Comparison of ENCODE assay signal across 17 mouse cellular contexts in genomic region chr5:134613727-134614126, GRCm38 (mm10). TPM values are rescaled to one million over a fixed set of nuclear protein-coding genes. Genes with fewer than 3 reads are reported as not detected.
A peak's percentile ranks its signal among the peaks of the same experiment; 100 is the strongest.
DNase-seq lines count a peak whose midpoint lies in the region; ATAC-seq and TF ChIP-seq lines count a peak whose summit lies in the region.
"Had no signal": no experiment of that assay in that cellular context is flagged by ENCODE, and none has a peak within 500 bp of the region (broad histone marks: within the 10 kb centered on the region; RNA-seq: fewer than 3 reads in every experiment).

No protein-coding gene starts in this region.

- H3K4me2 ChIP-seq in CH12.LX (ENCODE audit: insufficient read depth, low read depth, poor library complexity, severe bottlenecking), result peak overlapping the region; percentile 83; the same call in 1 of the 2 replicates
- no peak overlapping the region for H3K4me2 ChIP-seq in midbrain, embryonic 13.5 days (replicated peaks)
- H3K4me2 ChIP-seq: limb, embryonic 15.5 days had no signal

- intact Hi-C loops in left cerebral cortex, adult 2 months (cut with DNase I), result no loop called here

- H3K4me1 ChIP-seq in CH12.LX (ENCODE audit: control insufficient read depth in 1 of 2, insufficient read depth in 2 of 2), result peaks cover 18 to 50% of the 10 kb centered on the region in 2 experiments
- 0 out of 2 replicates have a peak, but pooled peaks cover 3% of the 10 kb centered on the region for H3K4me1 ChIP-seq in midbrain, embryonic 13.5 days (replicated peaks)

- peak; percentile 89 for TF ChIP-seq POLR2A in CH12.LX (IDR thresholded peaks at IDR 0.05; ENCODE audit: low read depth, low read length)

- H3K27ac ChIP-seq in left cerebral cortex, adult 2 months, result 0 out of 2 replicates have a peak overlapping the region, but pooled peaks have one; percentile 0
- peak overlapping the region; percentile 99 for H3K27ac ChIP-seq in CH12.LX (ENCODE audit: insufficient read depth, low read depth)
- no peak overlapping the region for H3K27ac ChIP-seq in midbrain, embryonic 13.5 days
- H3K27ac ChIP-seq: kidney, postnatal 0 days; limb, embryonic 15.5 days had no signal

- H3K4me3 ChIP-seq in left cerebral cortex, adult 2 months, result no peak overlapping the region
- H3K4me3 ChIP-seq in CH12.LX (replicated peaks in 1 of 3; ENCODE audit: low read depth in 2 of 3, low read length in 2 of 3, poor library complexity in 1 of 3), result peak overlapping the region; percentile 63 to 78 (median 73)
- H3K4me3 ChIP-seq in midbrain, embryonic 13.5 days (replicated peaks), result no peak overlapping the region
- H3K4me3 ChIP-seq: erythroblast, embryonic 14.5 days; limb, embryonic 15.5 days had no signal

- H3K9ac ChIP-seq in CH12.LX (ENCODE audit: insufficient read depth, low read depth), result peak overlapping the region; percentile 84
- H3K9ac ChIP-seq in midbrain, embryonic 13.5 days (replicated peaks), result no peak overlapping the region
- H3K9ac ChIP-seq: limb, embryonic 15.5 days had no signal

- no peak; the same call in 1 of the 2 replicates for TF ChIP-seq RAD21 in CH12.LX (IDR thresholded peaks at IDR 0.05; ENCODE audit: low read depth, low read length)

- in situ Hi-C loops in CH12.LX (cut with MboI; ENCODE audit: low pct_ligation_motif_present, low pct_unique_long_range_greater_than_20kb, low sequenced_read_pairs), result loop anchor here (25.0 kb wide), 1 partner anchor 251 kb away; no protein-coding TSS in a partner anchor

- TF ChIP-seq CTCF in left cerebral cortex, adult 2 months (IDR thresholded peaks at IDR 0.05), result no peak
- no peak for TF ChIP-seq CTCF in CH12.LX (conservative IDR thresholded peaks at IDR 0.05 in 1 of 2, IDR thresholded peaks at IDR 0.05 in 1 of 2; ENCODE audit: low read depth in 2 of 2, low read length in 2 of 2)

- no peak for DNase-seq in left cerebral cortex, adult 2 months (ENCODE audit: extremely low spot score in 1 of 2, low spot score in 2 of 2)
- no peak for DNase-seq in left cerebral cortex, adult 18-20 months (ENCODE audit: low spot score in 2 of 2)
- peak; percentile 90 for DNase-seq in CH12.LX (ENCODE audit: extremely low read depth)
- no peak for DNase-seq in layer of hippocampus, adult 11-12 months (ENCODE audit: low spot score)
- DNase-seq: cerebellum, adult 9-10 months; thymus, postnatal 4 days had no signal

- peaks cover 12 to 41% of the 10 kb centered on the region in 2 experiments for H3K36me3 ChIP-seq in CH12.LX (replicated peaks in 1 of 2; ENCODE audit: control insufficient read depth in 1 of 2, insufficient read depth in 1 of 2, low read length in 1 of 2)
- peaks cover 44% of the 10 kb centered on the region for H3K36me3 ChIP-seq in midbrain, embryonic 13.5 days

- WGBS in midbrain, embryonic 13.5 days, result 89% methylated on average over 9 of the region's 9 CpGs

- H3K27me3 ChIP-seq in CH12.LX (replicated peaks), result no peaks in the 10 kb centered on the region
- no peaks in the 10 kb centered on the region for H3K27me3 ChIP-seq in midbrain, embryonic 13.5 days
- H3K27me3 ChIP-seq: limb, embryonic 15.5 days had no signal

- no peaks in the 10 kb centered on the region for H3K9me3 ChIP-seq in CH12.LX (replicated peaks; ENCODE audit: low read length)
- no peaks in the 10 kb centered on the region for H3K9me3 ChIP-seq in midbrain, embryonic 13.5 days
- H3K9me3 ChIP-seq: limb, embryonic 15.5 days had no signal

- peak; percentile 47 for ATAC-seq in granulocyte monocyte progenitor cell, adult 5-6 weeks (replicated peaks; ENCODE audit: poor library complexity, severe bottlenecking)
- ATAC-seq in neutrophil, adult 5-6 weeks (ENCODE audit: extremely low read depth, insufficient number of reproducible peaks, low FRiP score, poor library complexity, severe bottlenecking), result peak; percentile 52
- no peak for ATAC-seq in erythroblast, adult 5-6 weeks (replicated peaks; ENCODE audit: low FRiP score, poor library complexity, severe bottlenecking)
- no peak for ATAC-seq in midbrain, embryonic 13.5 days
- ATAC-seq: lung, postnatal 0 days had no signal

- peaks cover 40% of the 10 kb centered on the region for H3K79me2 ChIP-seq in CH12.LX (replicated peaks; ENCODE audit: control insufficient read depth, extremely low read depth, insufficient read depth, poor library complexity, severe bottlenecking)

- dilution Hi-C loops in CH12.LX (cut with MboI; ENCODE audit: extremely low pct_ligation_motif_present, extremely low pct_unique_long_range_greater_than_20kb, low sequenced_read_pairs), result no loop called here

- TF ChIP-seq EP300 in CH12.LX (IDR thresholded peaks at IDR 0.05; ENCODE audit: low read length), result peak; percentile 99

TF ChIP-seq in CH12.LX, 34 proteins besides CTCF, POLR2A, EP300 and RAD21 (continues in another document):
- TF ChIP-seq NRF1 (IDR thresholded peaks at IDR 0.05; ENCODE audit: low read depth, low read length) (peak; percentile 53), UBTF (IDR thresholded peaks at IDR 0.05; ENCODE audit: low read depth, low read length) (0 out of 2 replicates have a peak, but pooled peaks have one; percentile 67), MAX (IDR thresholded peaks at IDR 0.05; ENCODE audit: low read length) (peak; percentile 79), SIN3A (IDR thresholded peaks at IDR 0.05; ENCODE audit: low read length) (peak; percentile 97), NELFE (IDR thresholded peaks at IDR 0.05; ENCODE audit: low read depth, low read length) (peak; percentile 81), SMC3 (IDR thresholded peaks at IDR 0.05; ENCODE audit: low read depth, low read length) (peak; percentile 10; the same call in 1 of the 2 replicates), IRF4 (IDR thresholded peaks at IDR 0.05; ENCODE audit: low read depth, low read length) (peak; percentile 100), ZNF384 (IDR thresholded peaks at IDR 0.05; ENCODE audit: low read depth, low read length) (peak; percentile 10; the same call in 1 of the 2 replicates), ETS1 (conservative IDR thresholded peaks at IDR 0.05; ENCODE audit: low read depth, low read length) (peak; percentile 92), MEF2A (IDR thresholded peaks at IDR 0.05; ENCODE audit: borderline replicate concordance, low read depth, low read length) (peak; percentile 100), ELF1 (IDR thresholded peaks at IDR 0.05; ENCODE audit: low read depth, low read length) (peak; percentile 58), RCOR1 (conservative IDR thresholded peaks at IDR 0.05; ENCODE audit: low read depth, low read length) (peak; percentile 90; the same call in 1 of the 2 replicates)

RNA-seq across cellular contexts. Expression of gene Lat2, which starts 1.1 kb away (rescaled TPM):
- 1 to 10 TPM; 3.4 to 3.9 TPM for total RNA-seq in left cerebral cortex, adult 2 months (2021)
- 1 to 10 TPM; 1.6 to 3.3 TPM for total RNA-seq in left cerebral cortex, adult 18-20 months (2021)
- total RNA-seq in CH12.LX (2012; rRNA removed) (89.7 and 100 TPM in 2 replicates), CH12.LX (2014; rRNA removed) (121 and 130 TPM in 2 replicates)
- polyA plus RNA-seq in CH12.LX (2012; ENCODE audit: insufficient read length, low read depth), result 108 and 112 TPM in 2 replicates
- total RNA-seq in granulocyte monocyte progenitor cell, adult 5-6 weeks (2014; fragmentation: Nextera tagmentation), result 43.8 and 50.9 TPM in 2 replicates
- 34.0 TPM in 2 replicates for total RNA-seq in granulocyte monocyte progenitor cell, adult 5-6 weeks (2017)
- 170 and 179 TPM in 2 replicates for total RNA-seq in neutrophil, adult 5-6 weeks (2017)
- 1.5 and 5.0 TPM in 2 replicates for total RNA-seq in erythroblast, adult 5-6 weeks (2015; ENCODE audit: low replicate concordance)
- 7.5 and 10.9 TPM in 2 replicates for total RNA-seq in erythroblast, adult 5-6 weeks (2017; ENCODE audit: low replicate concordance)
- 4.1 and 5.5 TPM in 2 replicates for polyA plus RNA-seq in midbrain, embryonic 13.5 days (2015; fragmentation: Nextera tagmentation; extraction: Ambion mirVana)

RNA-seq across cellular contexts. Expression of gene Eif4h, which starts 25.6 kb away (rescaled TPM):
- 100 to 1,000 TPM; 319 to 322 TPM for total RNA-seq in left cerebral cortex, adult 2 months (2021)
- total RNA-seq in left cerebral cortex, adult 18-20 months (2021), result 100 to 1,000 TPM; 322 to 329 TPM
- total RNA-seq in CH12.LX (2012; rRNA removed) (408 and 445 TPM in 2 replicates), CH12.LX (2014; rRNA removed) (432 and 470 TPM in 2 replicates)
- polyA plus RNA-seq in CH12.LX (2012; ENCODE audit: insufficient read length, low read depth), result 391 and 417 TPM in 2 replicates
- 226 and 246 TPM in 2 replicates for total RNA-seq in granulocyte monocyte progenitor cell, adult 5-6 weeks (2014; fragmentation: Nextera tagmentation)
- total RNA-seq in granulocyte monocyte progenitor cell, adult 5-6 weeks (2017), result 252 and 300 TPM in 2 replicates
- 196 and 215 TPM in 2 replicates for total RNA-seq in neutrophil, adult 5-6 weeks (2017)
- total RNA-seq in erythroblast, adult 5-6 weeks (2015; ENCODE audit: low replicate concordance), result 63.7 and 79.4 TPM in 2 replicates
- total RNA-seq in erythroblast, adult 5-6 weeks (2017; ENCODE audit: low replicate concordance), result 93.5 and 98.1 TPM in 2 replicates
- polyA plus RNA-seq in midbrain, embryonic 13.5 days (2015; fragmentation: Nextera tagmentation; extraction: Ambion mirVana), result 352 and 382 TPM in 2 replicates

RNA-seq across cellular contexts. Expression of gene Rfc2, which starts 32.6 kb away (rescaled TPM):
- 10 to 100 TPM; 60.0 to 64.2 TPM for total RNA-seq in left cerebral cortex, adult 2 months (2021)
- total RNA-seq in left cerebral cortex, adult 18-20 months (2021), result 10 to 100 TPM; 54.9 to 64.6 TPM
- total RNA-seq in CH12.LX (2012; rRNA removed) (223 and 237 TPM in 2 replicates), CH12.LX (2014; rRNA removed) (219 and 222 TPM in 2 replicates)
- polyA plus RNA-seq in CH12.LX (2012; ENCODE audit: insufficient read length, low read depth), result 267 and 283 TPM in 2 replicates
- total RNA-seq in granulocyte monocyte progenitor cell, adult 5-6 weeks (2014; fragmentation: Nextera tagmentation), result 284 and 297 TPM in 2 replicates
- total RNA-seq in granulocyte monocyte progenitor cell, adult 5-6 weeks (2017), result 146 and 201 TPM in 2 replicates
- 70.5 and 76.5 TPM in 2 replicates for total RNA-seq in neutrophil, adult 5-6 weeks (2017)
- total RNA-seq in erythroblast, adult 5-6 weeks (2015; ENCODE audit: low replicate concordance), result 26.7 and 51.0 TPM in 2 replicates
- 14.7 and 23.7 TPM in 2 replicates for total RNA-seq in erythroblast, adult 5-6 weeks (2017; ENCODE audit: low replicate concordance)
- 215 and 219 TPM in 2 replicates for polyA plus RNA-seq in midbrain, embryonic 13.5 days (2015; fragmentation: Nextera tagmentation; extraction: Ambion mirVana)

RNA-seq across cellular contexts. Expression of gene Syna, which starts 53.8 kb away (rescaled TPM):
- under 1 TPM; 0.21 to 0.34 TPM for total RNA-seq in left cerebral cortex, adult 2 months (2021)
- total RNA-seq in left cerebral cortex, adult 18-20 months (2021), result under 1 TPM in 1 of 2 experiments, not detected in 1; 0.21 TPM
- total RNA-seq in CH12.LX (2012; rRNA removed) (0.08 and 0.13 TPM in 2 replicates), CH12.LX (2014; rRNA removed) (0.13 TPM in 1 of 2 replicates, not detected in the other)
- polyA plus RNA-seq in CH12.LX (2012; ENCODE audit: insufficient read length, low read depth), result 2.3 and 4.0 TPM in 2 replicates
- total RNA-seq in granulocyte monocyte progenitor cell, adult 5-6 weeks (2014; fragmentation: Nextera tagmentation), result not detected in 2 replicates
- not detected in 2 replicates for total RNA-seq in granulocyte monocyte progenitor cell, adult 5-6 weeks (2017)
- total RNA-seq in neutrophil, adult 5-6 weeks (2017), result not detected in 2 replicates
- 0.84 TPM in 1 of 2 replicates, not detected in the other for total RNA-seq in erythroblast, adult 5-6 weeks (2015; ENCODE audit: low replicate concordance)
- total RNA-seq in erythroblast, adult 5-6 weeks (2017; ENCODE audit: low replicate concordance), result not detected in 2 replicates
- 0.47 and 0.48 TPM in 2 replicates for polyA plus RNA-seq in midbrain, embryonic 13.5 days (2015; fragmentation: Nextera tagmentation; extraction: Ambion mirVana)
- total RNA-seq: heart, adult 18-20 months; midbrain, postnatal 0 days had no signal
- polyA plus RNA-seq: erythroblast, embryonic 14.5 days; heart, postnatal 0 days had no signal

Comparison
In these comparisons a context has a peak if more than half of its experiments do, and no peak if none do; other contexts are left out.
1. H3K4me3 ChIP-seq: peak in CH12.LX (3 of 3); none in left cerebral cortex, adult 2 months (single experiment) and midbrain, embryonic 13.5 days (single experiment).
2. ATAC-seq: peak in granulocyte monocyte progenitor cell, adult 5-6 weeks (single experiment) and neutrophil, adult 5-6 weeks (single experiment); none in erythroblast, adult 5-6 weeks (single experiment) and midbrain, embryonic 13.5 days (single experiment).